Mouse (Mus musculus) monocyte, adult 5-6 weeks (primary cell): ENCODE measurements around the gene Fancd2os. TPM values are rescaled to one million over a fixed set of nuclear protein-coding genes. Genes with fewer than 3 reads are reported as not detected.

Experiments
- ATAC-seq: fragments of 153-309, 156-312 bp; replicated peaks from 2 replicates; pipeline ENCODE4 v1.8.0; 2017; ENCODE audit warnings: mild to moderate bottlenecking; ENCODE audit not compliant: low TSS enrichment, insufficient number of reproducible peaks, severe bottlenecking, poor library complexity, low FRiP score
- total RNA-seq: library from RNA; stranded (forward); fragments of 200-1000, 200-491, 200-594 nt; gene quantifications from 3 replicates; pipeline ENCODE4 v1.2.3, GENCODE M21; 2017

Fancd2os gene
- not detected in 3 replicates for total RNA-seq

DNA sequence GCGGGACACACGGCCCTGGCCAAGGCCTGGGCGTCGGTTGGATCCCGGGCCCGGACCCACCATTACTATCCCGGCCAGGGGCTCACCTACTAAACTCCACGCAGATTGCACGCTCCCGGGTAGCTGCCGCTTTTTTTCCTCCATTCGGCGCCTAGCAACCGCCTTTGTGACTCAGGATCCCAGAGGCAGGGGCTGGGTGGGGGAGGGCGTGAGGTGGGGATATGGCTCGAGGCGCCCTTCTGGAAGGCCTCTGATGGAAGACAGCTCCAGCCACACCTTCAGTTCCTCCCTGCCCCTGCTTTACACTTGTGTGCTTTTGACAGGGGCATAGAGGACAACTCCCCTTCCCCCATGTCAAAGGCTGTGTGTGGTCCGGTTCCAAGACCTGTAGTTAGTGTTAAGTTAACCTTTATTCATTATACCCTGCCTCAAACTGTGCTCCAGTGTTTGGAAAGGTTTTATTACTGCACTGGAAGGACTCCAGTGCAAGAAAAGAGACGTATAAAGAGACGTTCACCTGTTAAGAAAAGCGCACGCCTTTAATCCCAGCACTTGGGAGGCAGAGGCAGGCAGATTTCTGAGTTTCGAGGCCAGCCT lies at the start of gene Fancd2os:
Gene Fancd2os (minus strand): TSS at position 173 of the 597 bp plus-strand sequence.
- no peak for ATAC-seq

DNA sequence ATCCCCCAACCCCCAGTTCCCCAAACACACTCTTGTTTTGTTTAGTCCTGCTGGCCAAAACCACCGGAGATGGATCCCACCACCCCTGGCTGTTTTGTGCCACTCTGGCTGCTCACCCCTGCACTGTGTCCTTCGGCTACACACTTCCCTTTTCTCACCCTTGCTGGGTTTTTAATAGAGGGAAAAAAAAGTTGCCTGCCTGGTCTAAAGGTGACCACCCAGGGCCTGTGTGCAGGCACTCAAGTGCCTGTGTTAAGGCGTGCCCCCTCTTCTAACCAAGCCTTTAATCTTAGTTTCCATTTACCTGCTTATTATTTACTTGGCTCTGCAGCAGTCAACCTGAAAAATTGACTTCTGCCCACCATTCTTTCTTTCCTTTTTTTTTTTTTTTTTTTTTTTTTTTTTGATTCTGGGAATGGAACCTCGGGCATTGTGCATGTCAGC lies 49.7 kb upstream of the Fancd2os start:
- ATAC-seq, result 0 out of 2 replicates have a peak, but pooled peaks have one; percentile 16

DNA sequence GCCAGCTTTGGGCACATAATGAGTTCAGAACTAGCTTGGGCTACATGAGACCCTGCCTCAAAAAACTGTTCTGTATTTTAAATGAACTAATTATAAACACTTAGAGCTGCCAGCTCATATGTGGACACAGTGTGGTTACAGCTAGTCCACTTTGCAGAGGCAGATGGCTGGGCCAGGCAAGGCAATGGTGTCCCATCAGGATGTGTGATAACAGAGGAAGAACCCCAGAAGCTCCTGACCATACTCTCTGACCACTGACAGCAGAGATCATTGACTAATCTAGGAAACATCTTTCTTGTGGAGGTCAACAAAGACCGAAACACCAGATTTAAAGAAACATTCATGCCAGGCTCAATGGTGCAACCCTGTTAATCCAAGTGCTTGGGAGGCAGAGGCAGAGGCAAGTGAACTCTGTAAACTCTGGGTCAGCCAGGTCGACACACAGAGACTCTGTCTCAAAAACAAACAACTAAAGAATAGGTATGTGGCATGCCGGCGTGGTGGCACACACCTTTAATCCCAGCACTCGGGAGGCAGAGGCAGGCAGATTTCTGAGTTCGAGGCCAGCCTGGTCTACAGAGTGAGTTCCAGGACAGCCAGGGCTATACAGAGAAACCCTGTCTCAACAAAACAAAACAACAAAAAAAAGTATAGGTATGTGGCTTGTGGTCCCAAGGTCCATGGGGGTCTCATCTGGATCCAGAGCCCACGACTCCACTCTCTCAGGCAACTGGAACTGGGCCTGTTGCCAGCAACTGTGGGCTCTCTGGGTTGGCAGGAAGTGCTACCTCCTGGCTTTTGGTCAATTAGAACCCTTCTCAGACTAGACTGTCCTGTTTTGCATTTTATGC lies 49.1 kb upstream of the Fancd2os start:
- 0 out of 2 replicates have a peak, but pooled peaks have one; percentile 5 for ATAC-seq

- peak; percentile 77 for ATAC-seq
Measured at GRCm38 (mm10) chr6:113644808-113645207, 44.3 kb upstream of the Fancd2os start.

- ATAC-seq, result no peak
Measured at GRCm38 (mm10) chr6:113643967-113644366, 43.5 kb upstream of the Fancd2os start.

- no peak for ATAC-seq
Measured at GRCm38 (mm10) chr6:113643021-113643420, 42.5 kb upstream of the Fancd2os start.

DNA sequence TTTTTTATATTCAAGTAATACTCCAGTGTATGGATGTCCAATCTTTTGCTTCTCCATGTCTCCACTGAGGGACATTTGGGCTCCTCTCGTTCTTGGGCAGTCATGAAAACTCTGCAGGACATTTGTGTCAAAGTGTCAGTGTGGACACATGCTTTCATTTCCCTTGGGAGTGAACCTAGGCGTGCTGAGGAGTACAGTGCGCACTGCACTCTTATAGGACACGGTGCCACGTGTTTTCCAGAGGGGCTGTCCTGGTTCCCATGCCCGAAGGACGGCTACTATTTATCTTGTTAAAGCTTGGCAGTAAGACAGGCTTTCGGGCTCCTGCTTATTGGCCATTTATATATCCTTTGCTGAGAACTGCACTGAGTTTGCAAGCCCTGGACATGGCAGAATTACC lies 42.1 kb upstream of the Fancd2os start:
- ATAC-seq, result no peak

- no peak for ATAC-seq
Measured at GRCm38 (mm10) chr6:113639201-113639600, 38.7 kb upstream of the Fancd2os start.

- peak; percentile 93 for ATAC-seq
Measured at GRCm38 (mm10) chr6:113638302-113639040, 38.0 kb upstream of the Fancd2os start, which contains the start of gene Irak2. Gene Irak2 (plus strand): TSS chr6:113638467.

DNA sequence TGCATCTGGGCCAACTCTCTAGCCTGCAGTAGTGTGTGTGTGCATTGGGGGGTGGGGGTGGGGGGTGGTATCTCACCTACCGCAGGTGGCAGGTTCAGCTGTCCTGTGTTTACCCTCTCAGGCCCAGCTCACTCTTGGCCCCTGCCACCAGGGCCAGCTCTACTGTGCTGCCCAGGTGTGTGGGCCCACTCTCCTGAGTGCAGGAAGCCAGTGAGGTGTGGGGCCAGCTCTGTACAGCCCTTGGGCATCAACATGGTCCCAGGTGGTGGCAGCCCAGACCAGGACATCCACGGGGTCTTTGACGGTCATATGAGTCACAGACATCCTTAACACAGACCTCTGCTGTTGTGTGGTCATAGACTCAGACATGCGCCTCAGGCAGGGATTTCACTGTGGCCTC lies 32.3 kb upstream of the Fancd2os start:
- no peak for ATAC-seq

- ATAC-seq, result no peak
Measured at GRCm38 (mm10) chr6:113630322-113630721, 29.8 kb upstream of the Fancd2os start.

DNA sequence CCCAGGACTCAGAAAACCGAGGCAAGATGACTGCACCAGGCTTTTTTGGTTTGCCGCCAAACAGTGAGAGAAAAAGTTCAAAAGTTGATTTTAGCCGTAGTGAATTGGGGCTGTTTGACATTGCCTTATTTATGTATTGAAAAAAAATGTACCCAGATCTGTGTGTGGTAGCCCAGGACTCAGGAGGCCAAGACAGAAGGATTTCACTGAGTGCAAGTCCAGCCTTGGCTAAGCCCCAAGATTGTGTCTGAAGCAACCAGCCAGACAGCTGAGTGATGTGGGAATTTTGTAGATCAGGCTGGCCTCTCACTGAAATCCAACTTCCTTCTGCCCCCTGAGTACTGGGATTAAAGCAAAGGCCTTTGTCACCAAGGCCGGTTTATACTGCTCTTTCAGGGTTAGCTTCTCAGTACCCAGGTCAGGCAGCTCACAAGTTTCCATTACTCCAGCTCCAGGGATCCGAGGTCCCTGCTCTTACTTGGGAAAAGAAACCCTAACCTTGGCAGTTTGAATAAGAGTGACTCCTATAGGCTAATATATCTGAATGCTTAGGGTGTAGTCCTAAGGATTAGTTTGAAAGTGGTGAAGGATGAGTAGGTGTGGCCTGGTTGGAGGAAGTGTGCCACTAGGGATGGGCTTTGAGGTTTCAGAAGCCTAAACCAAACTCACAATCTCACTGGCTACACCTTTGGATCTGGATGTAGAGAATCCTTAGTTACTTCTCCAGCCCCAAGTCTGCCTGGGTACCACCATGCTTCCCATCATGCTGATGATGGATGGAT lies 24.7 kb upstream of the Fancd2os start:
- no peak for ATAC-seq

DNA sequence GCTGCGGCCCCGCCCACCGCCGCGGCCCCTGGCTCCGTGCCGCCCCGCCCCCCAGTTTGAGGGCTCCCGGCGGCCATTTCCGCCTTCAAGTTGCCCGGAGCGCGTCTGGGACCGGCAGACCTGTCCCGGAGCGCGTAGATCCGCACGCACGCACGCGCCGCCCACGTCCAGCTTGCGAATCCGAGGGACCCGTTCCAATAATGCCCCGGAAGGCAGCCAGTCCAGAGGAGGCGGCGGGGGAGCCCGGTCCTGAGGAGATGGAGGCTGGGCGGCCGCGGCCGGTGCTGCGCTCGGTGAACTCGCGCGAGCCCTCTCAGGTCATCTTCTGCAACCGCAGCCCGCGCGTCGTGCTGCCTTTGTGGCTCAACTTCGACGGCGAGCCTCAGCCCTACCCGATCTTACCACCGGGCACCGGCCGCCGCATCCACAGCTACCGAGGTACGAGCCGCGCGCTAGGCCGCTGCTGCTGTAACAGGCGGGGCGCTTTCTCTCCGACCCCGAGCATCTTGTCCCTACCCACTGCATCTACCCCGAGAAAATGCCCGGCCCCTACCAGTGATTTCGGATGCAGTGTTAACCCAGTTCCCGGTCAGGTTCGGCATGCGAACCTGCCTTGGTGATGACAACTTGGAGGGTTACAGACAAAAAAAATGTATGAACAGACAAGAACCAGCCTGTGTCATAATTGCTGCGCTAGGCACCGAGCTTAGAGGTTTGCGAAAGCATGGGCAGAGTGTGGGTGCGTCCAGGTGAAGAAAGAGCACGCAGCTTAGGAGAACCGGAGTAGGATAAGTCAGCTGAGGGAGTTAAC lies 23.6 kb upstream of the Fancd2os start, which contains the start of gene Vhl:
Gene Vhl (plus strand): TSS at position 19 of the 811 bp plus-strand sequence.
- peak; percentile 64 for ATAC-seq

GRCm38 (mm10) chr6:113623386-113623785 lies 22.9 kb upstream of the Fancd2os start:
- ATAC-seq, result no peak

GRCm38 (mm10) chr6:113615489-113615888 lies 15.0 kb upstream of the Fancd2os start:
- no peak for ATAC-seq

GRCm38 (mm10) chr6:113614997-113615396 lies 14.5 kb upstream of the Fancd2os start:
- no peak for ATAC-seq

- no peak; the same call in 1 of the 2 replicates for ATAC-seq
Measured at GRCm38 (mm10) chr6:113614152-113614551, 13.6 kb upstream of the Fancd2os start.
